Mouse (Mus musculus): ENCODE measurements at regions not wholly inside any gene's neighbourhood (a gene's known extent, or its start where the extent isn't known, plus 50 kb on each side); places are given as distances from the start of the nearest gene placed in this dataset.
A peak's percentile ranks its signal among the peaks of the same experiment; 100 is the strongest.
"Not testable (repeated sequence)": the region's sequence is repeated elsewhere in the genome, so short reads cannot be mapped to it uniquely, and the experiment has no call there.

- not testable (repeated sequence) for DNase-seq (ENCODE audit: low spot score)
Observed at GRCm38 (mm10) chrX:5319085-5319484, 150.0 kb downstream of the Mycs start.

- peak; percentile 2 for DNase-seq (ENCODE audit: low spot score)
Observed at GRCm38 (mm10) chrX:5311143-5311775, 157.8 kb downstream of the Mycs start.

GRCm38 (mm10) chrX:5310576-5310975 is 158.5 kb downstream of the Mycs start:
- not testable (repeated sequence) for DNase-seq (ENCODE audit: low spot score)
